Mouse (Mus musculus) urinary bladder, adult 18-20 months (tissue): ENCODE results near the gene Slc5a3.
A peak's percentile ranks its signal among the peaks of the same experiment; 100 is the strongest.

Experiments
- DNase-seq, 2 experiments: peaks; one replicate each; pipeline ENCODE4 v3.0.0; 2022; ENCODE audit warnings: low spot score in 2 of 2, mixed read lengths in 2 of 2

The Slc5a3 gene

GRCm38 (mm10) chr16:92057852-92058643, at the start of gene Slc5a3, which contains the start of the genes Mrps6 and Gm49711:
Gene Slc5a3 (plus strand): TSS chr16:92058322.
Gene Mrps6 (plus strand): TSS chr16:92058270.
Gene Gm49711 (plus strand): TSS chr16:92058316.
- peak; percentile 78 to 93 for DNase-seq

DNA sequence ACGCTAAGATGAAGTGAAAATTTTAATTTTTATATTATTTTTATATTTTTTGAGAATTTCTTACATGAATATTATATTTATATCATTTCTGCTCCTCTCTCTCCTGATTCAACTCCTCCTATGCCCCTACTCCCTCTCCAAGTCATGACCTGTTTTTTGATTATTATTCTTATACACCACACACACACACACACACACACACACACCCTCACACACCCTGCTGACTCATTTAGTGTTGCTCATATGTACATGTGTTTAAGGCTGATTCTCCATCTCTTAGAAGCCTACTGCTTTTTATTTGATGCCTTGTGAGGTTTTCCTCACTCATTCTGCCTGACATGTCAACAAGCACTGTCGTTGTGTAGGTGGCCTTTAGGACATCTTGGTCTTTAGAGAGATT, 48.5 kb upstream of the Slc5a3 start:
- DNase-seq, result no peak

DNA sequence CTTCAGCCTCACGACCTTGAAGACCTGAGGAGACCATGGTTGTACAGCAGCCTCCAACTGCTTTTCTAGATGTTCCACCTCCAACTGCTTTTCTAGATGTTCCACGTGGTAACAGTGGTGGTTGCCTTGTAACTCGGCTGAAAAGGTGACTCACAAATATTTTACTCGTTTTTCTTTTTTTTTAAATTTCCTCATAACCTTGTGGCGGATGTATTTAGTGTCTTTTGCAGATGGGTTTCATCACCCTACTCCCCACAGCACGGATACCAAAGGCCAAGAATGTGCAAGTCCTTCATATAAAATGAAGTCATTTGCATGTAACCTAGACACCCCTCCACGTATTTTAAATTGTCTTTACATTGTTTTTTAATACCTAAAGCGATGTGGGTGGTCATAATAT, 41.3 kb upstream of the Slc5a3 start:
- no peak for DNase-seq

GRCm38 (mm10) chr16:92019141-92020118, 38.7 kb upstream of the Slc5a3 start:
- no peak for DNase-seq

DNA sequence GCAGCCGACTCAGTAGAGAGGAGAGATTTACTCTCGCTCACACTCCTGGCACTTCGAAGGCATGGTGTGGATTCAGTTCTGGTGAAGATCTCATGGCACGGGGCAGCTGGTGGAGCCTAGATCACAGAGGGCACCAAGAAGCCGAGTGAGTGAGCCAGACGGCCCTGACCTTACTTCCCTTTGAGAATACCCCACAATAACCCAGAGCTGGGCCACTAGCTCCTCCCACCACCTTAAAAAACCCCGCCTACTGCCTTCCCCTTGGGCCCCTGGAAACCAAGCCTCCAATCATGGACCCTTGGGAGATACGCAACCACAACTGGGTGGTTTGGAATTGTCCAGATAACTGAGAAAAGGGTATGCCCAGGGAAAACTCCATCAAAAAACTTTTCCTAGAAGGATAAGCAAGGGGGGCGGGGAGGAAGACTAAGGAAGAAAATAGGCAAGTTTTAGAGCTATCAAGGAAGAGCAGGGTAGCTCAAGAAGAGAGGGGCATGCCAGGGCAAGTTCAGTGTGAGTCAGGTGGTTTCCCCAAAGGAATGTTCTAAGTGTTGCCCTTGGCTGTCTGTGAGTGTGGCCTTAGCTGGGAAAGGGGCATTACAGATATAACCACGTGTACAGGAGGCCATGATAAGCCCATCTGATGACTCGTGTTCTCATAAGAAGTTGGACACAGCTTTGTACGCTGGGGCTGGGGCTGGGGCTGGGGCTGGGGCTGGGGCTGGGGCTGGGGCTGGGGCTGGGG, 36.3 kb upstream of the Slc5a3 start:
- DNase-seq, result no peak

- DNase-seq, result no peak
These were observed 35.4 kb upstream of the Slc5a3 start for GRCm38 (mm10) chr16:92022494-92023283.

DNA sequence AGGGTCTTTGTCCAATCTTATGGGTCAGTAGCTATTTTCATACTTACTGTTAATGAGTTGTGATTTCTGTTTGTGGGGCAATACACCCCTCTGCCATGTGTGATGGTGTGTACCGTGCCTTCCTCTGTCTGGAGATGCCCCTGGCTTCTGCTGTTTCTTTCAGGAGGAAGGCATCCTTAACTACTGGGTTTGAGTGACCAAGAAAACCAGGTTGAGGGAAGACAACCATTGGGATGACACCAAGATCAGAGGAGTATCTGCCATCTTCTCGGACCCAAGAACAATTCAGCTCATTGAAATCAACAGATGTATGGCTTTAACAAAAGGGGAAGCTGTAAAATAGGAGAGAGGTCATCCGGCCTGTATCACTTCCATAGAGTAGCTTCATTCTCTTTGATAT, 24.8 kb upstream of the Slc5a3 start:
- DNase-seq, result no peak

DNA sequence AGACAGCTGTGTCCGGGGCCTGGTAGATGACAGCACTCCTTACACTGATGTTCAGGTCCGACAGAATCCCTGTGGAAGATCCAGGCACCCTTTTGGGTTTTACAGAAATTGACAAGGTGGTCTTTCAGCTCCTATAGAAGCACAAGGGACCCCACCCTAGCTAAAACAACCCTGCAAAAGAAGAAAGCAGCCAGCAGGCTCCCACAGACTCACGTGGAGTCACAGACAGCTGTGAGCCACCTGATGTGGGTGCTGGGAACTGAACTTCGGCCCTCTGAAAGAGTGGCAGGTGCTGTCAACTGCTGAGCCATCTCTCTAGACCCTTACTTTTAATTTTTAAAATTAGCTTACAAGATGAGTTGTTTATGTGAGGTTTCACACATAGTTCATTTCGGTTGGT, 23.4 kb upstream of the Slc5a3 start:
- DNase-seq, result no peak

- no peak for DNase-seq
These were observed 21.4 kb upstream of the Slc5a3 start for GRCm38 (mm10) chr16:92036701-92037100.

- no peak for DNase-seq
These were observed 20.1 kb upstream of the Slc5a3 start for GRCm38 (mm10) chr16:92037891-92038607.

- DNase-seq, result peak; percentile 25 to 38
These were observed 18.7 kb upstream of the Slc5a3 start for GRCm38 (mm10) chr16:92039421-92039820.

DNA sequence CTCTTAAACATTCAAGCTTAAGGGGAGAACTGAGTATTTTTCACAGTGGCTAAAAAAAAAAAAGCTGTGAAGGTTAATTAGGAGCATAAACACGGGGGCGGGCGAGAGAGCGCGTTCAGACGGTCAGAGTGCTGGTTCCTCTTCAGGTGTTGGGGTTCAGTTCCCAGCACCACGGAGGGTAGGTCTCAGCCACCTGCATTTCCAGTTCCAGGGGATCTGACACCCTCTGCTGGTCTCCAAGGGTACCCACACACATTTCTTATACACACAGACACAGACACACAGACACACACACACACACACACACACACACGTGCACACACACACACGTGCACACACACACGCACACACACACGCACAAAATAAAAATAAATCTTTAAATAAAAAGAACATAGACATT, 18.2 kb upstream of the Slc5a3 start:
- no peak for DNase-seq

DNA sequence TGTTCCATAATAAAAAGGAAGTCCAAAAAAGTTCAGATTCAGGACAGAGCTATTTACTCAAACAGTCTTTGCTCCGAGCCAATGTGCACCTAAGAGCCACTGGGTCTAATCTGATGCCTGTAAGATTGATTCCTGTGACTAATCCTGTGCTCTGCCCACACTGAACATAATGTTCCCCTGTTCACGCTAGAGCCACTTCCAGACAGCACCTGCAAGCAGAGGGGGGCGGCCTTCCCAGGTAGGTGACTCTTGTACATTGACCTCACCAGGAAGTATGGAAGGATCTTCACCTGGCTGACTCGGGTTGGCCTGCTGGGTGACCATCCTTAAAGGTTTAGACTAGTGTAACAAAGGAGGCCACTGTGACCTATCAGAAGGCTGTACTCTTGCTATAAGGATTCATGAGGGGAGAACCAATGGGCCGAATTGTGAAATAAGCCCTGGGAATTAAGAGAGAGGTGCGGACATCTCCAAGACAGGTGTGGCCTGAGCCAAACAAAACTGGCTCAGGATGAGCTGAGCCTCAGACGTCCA, 6.3 kb upstream of the Slc5a3 start:
- DNase-seq, result no peak

GRCm38 (mm10) chr16:92052569-92052968, 5.6 kb upstream of the Slc5a3 start:
- no peak for DNase-seq

DNA sequence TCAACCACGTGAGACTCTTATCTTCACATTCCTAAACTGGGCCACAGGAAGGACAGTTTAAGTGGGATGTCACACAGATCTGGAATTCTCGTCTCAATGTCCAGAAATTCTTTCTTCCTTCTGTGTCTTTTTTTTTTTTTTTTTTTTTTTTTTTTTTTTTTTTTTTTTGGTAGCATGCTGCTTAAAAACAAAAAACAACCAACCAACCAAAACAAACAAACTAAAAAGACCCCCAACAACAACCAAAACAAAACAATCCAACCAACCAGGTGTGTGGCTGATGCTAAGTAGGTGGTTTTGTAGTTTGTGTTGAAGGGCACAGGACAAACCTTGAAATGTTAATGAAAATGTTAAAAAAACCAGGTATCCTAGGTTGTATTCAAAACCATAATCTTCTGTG, 1.4 kb upstream of the Slc5a3 start:
- DNase-seq, result no peak

GRCm38 (mm10) chr16:92057456-92057851, 668 bp upstream of the Slc5a3 start:
- DNase-seq, result no peak

DNA sequence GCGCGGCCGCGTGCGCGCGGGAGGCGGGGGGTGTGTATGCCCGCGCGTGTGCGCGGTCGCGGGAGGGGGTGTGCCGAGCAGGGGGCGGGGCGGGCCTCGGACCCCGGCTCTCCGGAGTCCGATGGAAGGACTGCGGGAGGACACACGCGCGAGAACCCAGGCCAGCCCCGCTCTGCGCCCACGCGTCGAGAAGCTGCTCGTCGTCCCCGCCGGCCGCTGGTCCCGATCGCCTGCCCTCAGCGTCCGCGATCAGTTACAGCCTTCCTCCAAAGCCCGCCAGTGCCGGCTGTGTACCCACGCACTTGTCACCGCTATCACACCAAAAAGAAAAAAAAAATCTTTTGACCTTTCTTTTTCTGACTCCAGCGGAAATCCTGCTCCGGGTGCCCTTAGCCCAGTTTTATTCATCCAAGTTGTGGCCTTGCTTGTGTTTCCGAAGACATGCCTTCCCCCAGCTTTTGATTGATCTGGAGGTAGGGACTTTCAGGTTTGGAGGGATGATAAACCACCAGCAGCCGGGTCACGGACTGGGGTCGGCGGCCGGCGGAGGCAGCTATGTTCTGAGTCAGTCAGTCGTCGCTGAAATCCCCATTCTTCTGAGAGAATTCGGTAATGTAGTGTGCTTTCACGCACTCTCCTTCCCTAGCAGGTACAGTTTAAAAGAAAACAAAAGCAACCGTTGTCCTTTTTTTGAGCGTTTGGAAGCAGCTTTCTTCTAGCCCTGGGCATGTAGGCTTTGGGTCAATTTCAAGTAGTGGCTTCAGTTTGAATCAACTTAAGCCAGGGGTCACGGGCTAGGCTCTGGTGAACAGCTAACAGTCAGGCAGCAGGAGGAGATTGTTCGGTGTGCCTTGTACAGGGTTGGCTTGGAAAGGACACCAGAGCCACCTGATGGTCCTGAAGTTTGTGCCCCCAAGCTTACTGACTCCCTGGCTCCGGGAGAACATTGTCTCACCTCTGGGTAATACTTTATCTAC, 810 bp downstream of the Slc5a3 start:
- DNase-seq, result peak in 1 of 2 experiments; percentile 18

- no peak for DNase-seq
These were observed 2.1 kb downstream of the Slc5a3 start for GRCm38 (mm10) chr16:92060213-92060612.

DNA sequence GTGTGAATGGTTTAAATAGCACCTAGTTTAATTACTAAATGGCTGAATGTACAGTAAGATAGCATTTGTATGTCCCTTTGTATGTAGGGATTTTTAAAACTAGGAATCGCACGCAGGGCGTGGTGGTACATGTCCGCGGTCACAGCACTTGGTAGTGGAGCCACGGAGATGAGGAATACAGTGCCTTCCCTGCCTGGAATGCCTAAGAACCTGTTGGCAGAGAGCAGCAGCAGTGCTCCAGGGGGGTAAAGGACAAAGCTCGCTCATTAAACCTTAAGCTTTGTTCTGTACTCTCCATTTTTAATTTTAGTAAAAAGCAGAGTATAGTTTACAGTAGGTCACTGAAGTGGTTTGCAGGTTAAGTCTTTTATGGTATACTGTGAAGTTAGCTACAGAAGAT, 3.5 kb downstream of the Slc5a3 start:
- no peak for DNase-seq
